Mouse (Mus musculus) inflammation-experienced regulatory T-cells, adult 6 months (primary cell): ENCODE measurements around the gene Pdcd2l. TPM values are rescaled to one million over a fixed set of nuclear protein-coding genes. Genes with fewer than 3 reads are reported as not detected.

Source experiments
- ATAC-seq: one replicate; pipeline ENCODE4 v1.8.0; 2017
- polyA plus RNA-seq, 3 experiments: library from polyadenylated mRNA; unstranded; fragments of 100-300 nt; shearing (Covaris generic); gene quantifications; one replicate each; pipeline ENCODE4 v1.2.1; 2017

Pdcd2l gene
- 10 to 100 TPM; 26.1 to 31.0 (median 28.5) TPM for polyA plus RNA-seq

DNA sequence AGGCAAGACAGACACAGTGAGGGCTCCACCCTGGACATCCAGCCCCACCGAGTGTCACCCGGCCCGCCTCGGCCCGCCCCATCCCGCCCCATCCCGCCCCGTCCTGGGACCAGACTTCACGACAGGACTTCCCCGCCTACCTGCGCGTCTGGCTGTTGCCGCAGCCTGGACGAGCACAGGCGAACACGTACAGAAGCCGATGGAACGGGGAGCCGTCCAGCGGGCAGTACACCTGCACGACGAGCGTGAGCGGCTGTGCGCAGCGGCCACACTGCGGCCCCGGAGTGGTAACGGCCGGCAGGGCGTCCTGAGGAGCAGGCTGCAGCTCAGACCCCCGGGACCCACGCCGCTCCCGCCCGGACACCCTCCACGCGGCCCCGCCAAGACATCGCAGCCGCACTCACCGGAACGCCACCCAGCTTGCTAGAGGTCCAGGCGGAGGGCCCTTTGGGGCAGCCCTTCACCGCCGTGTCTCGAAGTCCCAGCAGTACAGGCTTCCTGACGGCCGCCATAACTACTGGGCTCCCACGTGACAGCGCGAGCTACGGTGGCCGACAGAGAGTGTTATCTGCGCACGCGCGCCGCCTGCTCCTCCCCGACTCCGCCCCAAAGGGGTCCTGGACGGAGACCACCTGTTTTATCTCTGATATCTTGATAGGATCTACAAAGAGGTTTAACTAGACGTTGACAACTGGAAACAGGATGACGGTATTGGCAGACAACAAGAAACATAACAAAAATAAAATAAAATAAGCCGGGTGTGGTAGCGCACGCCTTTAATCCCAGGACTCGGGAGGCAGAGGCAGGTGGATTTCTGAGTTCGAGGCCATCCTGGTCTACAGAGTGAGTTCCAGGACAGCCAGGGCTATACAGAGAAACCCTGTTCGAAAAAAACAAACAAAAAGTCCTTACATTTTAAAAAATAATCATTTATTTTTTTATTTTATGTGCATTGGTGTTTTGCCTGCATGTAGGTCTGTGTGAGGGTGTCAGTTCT, at the start of gene Pdcd2l:
Gene Pdcd2l, minus strand, starts transcription at position 530 of the 997 bp plus-strand sequence.
- peak; percentile 87 for ATAC-seq

DNA sequence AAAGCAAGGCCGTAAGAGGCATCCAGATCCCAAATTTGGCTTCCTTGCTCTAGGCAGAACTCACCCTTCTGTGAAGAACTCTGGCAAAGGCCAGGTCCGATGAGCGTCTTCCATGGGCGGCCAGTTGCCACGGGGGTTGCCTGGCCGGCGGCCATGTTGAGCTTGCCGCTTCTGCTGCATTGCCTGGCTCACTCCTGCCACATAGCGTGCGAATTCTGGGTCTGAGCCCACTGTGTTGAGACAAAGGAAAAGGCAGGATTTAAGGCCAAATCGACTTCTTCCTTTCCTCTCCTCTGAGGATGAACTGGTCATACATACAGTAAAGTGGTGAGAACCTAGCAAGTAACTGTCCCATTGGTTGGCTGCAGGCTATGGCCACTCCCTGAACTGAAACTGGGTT, 45.7 kb upstream of the Pdcd2l start:
- ATAC-seq = no peak

DNA sequence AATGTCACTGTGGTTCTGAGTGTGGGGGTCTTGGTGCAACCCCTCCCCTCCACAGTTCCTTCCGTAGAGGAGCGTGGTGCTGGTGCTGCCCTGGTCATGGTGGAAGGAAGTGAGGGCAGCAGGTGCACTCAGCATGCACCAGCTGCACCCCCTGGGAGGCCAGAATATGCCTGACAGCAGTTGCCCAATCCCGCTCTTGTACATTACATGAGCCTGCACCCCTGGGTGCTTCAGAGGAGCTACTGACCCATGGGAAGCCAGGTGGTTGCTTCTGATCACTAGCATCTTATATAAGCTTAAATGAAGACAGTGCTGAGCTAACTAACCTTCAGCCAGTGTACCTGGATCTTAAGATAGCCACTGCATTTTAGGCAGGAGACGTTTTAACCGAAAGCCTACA, 41.6 kb upstream of the Pdcd2l start:
- ATAC-seq = no peak

DNA sequence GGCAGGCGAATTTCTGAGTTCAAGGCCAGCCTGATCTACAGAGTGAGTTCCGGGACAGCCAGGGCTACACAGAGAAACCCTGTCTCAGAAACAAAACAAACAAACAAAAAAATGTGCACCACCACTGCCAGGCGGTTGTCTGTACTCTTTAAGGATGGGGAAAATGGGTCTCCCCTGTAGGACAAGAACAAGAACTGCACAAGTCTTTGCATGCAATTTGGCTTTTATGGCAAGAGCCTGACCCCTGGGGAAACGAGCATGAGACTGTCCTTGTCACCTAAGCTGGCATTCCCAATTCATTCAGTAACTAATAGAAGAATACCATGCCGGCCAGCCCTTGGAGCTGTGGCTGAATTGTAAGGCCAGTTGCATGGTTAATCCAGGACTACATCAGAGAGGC, 39.1 kb upstream of the Pdcd2l start:
- ATAC-seq = no peak

DNA sequence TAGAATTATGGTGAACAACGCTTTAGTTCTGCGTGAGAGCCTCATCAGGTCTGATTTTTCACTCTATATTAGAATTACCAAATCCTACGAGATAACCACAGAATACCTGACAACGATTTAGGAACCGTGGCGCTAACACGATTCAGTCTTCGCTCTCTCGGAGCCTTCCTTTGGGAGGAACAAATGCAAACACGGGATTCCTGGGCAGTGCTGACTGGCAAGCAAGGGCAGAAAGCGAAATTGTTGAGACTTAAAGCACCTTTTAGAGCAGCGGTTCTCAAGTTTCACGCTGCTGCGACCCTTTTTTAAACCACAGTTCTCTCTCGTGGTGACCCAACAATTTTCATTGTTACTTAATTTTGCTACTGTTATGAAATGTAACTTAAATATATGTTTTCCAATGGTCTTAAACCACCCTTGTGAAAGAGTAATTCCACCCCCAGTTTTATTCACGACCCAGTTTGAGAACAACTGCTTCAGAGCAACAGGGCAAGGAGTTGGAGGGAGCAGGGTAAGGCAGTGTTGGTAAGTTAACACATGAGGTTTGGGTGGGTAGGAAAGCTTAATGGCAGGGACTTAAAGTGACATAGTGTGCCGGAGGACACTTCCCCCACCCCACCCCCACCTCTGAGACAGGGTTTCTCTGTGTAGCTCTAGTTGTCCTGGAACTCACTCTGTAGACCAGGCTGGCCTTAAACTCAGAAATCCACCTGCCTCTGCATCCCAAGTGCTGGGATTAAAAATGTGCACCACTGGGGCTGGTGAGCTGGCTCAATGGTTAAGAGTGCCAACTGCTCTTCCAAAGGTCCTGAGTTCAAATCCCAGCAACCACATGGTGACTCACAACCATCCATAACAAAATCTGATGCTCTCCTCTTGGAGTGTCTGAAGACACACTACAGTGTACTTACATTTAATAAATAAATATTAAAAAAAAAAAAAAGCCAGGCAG, 38.4 kb upstream of the Pdcd2l start:
- ATAC-seq = no peak

DNA sequence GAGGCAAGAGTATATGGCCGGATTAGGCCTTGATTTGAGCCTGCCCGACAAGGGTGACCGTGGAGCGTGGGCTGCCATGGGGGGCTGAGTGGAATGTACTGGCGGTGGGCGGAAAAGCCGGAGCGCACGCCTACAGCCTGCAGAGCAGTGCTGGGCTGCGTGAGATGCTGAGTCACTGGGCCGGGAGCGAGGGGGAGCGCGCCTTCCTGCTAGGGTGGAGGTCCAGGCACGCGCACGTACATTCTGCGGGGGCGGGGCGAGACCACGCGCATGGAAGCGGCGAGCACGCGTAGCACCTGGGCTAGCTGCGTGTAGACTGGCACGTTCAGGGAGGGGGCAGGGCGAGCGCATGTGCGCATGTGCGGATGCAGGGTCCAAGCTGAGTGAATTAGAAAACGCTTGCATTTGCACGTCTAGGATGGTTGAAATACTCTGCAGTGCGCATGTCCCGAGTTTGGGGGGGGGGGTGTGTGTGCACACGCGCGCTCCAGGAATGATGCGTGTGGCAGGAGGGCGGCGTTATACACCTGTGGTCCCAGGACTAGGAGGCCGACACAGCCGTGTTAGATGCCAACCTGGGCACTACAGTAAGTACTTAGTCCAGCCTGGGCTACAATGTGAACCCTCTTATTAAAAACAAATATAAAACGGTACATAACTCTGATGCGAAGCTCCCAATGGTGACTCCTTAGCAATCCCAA, 37.6 kb upstream of the Pdcd2l start:
- ATAC-seq = peak; percentile 85

DNA sequence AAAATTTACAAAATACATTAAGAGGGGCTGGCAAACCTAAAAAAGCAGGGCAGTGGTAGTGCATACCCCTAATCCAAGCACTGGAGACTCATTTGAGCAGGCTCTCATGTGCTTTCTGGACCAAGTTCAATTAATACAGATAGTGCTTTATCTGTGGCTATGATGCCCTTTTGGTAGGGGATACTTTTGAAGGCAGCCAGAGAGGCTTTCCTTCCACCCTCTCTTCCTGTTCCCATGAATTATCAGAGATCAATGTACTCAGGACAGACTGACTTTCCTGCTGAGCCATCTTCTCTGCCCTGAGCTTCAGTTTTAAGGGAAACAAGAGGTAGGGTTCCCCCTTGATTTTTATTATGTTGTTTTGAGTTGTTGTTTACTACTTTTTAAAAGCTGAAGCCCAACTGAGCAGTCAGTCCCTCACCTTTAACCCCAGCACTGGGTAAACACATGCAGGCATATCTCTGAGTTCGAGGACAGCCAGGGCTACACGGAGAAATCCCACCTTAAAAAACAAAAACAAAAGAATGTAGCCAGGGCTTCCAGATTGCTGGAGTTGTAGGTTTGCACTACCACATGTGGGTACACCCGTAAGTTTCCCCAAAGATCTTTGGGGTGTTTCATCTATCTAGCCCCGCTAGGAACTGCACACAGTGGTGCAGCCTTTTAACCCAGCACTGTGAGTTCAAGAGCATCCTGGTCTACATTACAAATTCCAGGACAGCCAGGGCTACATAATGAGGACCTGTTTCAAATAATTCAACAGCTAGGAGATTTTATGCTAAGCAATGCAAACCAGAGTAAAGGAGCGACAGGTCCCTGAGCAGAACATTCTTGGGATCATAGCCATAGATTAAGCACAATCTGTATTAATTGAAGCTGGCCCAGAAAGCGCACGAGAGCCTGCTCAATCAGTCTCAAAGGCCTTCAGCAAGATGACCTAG, 36.6 kb upstream of the Pdcd2l start:
- no peak for ATAC-seq

DNA sequence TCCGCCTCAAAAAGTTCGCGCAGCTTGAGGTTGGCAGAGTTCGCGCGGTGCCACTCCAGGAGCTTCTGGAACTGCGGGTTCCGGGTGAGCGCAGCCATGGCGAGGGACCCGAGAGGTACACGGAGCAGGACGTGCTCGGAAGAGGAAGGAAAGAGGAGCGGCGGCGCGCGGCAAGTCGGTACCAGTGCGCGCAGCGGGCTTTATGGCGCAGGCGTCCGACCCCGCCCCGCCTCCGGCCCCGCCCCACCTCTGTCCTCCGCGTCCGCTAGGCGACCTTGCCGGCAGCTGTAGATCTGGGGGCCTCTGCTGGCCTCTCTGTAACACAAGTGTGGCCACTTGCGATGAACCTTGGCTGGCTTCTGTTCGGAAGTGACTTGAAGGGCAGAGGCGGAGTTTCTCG, 33.7 kb upstream of the Pdcd2l start, which contains the start of gene Gpi1:
Gene Gpi1, minus strand, starts transcription at position 221 of the 400 bp plus-strand sequence.
- ATAC-seq = peak; percentile 56

DNA sequence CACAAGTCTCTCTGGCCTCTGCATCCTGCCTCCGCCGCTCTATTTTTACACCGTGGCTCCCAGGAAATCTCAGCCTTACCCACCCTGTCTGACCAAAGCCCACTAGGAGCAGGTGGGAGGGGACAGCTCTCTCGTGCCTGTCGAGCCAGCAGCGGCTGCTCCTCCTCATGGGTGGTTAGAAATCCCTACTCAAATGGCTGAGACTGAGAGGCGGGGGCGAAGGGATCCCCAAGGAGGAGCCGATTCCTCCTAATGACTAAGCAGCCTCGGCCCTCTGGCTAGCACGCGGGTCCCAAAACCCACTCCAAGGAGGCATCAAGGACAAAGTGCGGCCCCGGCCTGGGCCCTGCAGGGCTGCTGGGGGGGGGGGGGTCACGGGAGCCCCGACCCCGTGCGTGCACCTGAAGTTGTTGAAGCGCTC, 33.2 kb upstream of the Pdcd2l start:
- ATAC-seq = no peak

DNA sequence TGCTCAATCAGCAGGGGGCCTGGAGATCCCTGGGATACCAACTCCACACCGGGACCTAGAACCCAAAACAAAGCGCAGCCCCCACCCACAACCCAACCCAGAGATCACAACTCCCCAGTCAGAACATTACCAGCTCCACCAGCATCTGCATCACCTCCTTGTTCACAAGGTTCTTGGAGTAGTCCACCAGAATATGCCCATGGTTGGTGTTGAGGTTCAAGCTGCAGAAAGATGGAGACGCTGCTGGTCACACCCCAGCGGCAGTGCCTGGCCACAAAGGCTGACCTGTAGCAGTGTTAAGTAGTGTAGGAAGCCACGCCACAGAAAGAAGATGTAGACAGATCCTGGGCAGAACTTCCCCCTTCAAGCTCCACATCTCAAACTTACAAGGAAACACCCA, 32.7 kb upstream of the Pdcd2l start:
- ATAC-seq = no peak

DNA sequence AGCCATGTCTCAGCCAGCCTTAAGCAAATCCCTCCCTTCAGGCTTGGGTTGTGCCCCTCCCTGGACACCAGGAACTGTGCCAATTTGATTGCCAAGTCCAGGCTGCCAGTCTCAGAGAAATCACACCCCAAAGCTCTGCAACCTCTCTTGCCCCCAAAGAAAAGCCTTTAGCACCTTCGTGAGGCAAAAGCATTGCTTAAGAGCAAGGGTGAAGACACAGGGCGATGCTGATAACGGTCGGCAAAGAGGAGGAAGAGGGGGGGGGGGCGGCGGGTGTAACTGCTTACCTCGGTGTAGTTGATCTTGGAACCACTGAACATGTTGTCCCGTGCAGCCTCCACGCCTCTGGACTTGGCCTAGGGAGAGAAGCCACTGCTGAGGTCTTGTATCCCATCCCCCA, 32.2 kb upstream of the Pdcd2l start:
- no peak for ATAC-seq

DNA sequence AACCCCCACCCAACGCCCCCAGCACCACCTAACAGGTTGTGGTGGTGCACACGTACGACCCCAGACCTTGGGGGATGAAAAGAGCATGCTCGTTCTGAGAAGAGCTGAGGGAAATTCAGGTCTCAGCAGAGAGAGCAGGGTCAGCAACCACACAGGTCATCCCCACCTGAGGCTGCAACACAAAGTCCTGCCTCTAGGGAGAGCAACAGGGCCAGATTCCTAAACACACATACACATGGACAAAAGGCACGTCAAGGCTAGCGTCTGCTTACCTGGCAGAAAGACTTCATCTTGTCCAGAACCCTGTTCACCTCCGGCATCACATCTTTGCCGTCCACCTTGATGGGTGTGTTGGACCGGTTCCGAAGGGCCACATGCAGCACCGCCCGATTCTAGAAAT, 30.4 kb upstream of the Pdcd2l start:
- no peak for ATAC-seq

DNA sequence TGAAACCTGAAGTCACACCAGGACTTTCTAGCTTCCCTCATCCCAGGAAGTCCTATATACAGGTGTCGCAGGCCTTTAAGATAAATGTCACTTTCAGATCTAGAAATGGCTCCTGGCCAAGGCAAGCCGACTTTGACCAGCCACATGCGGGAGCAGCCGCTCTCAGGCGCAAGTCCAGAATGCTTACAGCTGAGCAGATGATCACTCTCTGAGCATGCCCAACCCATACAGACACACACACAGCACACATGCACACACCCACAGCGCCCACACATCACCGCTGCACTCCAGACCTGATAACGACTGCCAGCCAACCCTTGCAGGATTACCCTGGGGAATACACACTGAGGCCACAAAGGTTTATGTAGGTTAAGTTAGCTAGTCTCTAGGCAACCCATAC, 29.6 kb upstream of the Pdcd2l start:
- no peak for ATAC-seq

DNA sequence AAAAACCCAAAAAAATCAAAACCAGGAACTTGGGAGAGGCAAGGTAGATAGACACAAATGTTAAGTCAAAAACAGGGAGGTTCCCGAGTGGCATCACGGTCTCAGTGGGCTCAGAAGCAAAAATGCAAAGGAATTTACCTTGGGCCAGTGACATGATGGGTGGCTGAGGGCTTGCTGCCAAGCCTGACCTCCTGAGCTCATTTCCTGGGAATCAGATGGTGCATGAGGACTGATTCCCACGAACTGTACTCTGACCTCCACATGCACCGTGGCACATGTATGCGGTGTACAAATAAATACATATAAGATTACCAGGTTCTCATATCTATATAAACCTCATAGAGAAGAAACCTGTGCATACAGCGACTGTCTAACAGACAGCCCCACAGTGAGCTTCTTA, 27.8 kb upstream of the Pdcd2l start:
- no peak for ATAC-seq

DNA sequence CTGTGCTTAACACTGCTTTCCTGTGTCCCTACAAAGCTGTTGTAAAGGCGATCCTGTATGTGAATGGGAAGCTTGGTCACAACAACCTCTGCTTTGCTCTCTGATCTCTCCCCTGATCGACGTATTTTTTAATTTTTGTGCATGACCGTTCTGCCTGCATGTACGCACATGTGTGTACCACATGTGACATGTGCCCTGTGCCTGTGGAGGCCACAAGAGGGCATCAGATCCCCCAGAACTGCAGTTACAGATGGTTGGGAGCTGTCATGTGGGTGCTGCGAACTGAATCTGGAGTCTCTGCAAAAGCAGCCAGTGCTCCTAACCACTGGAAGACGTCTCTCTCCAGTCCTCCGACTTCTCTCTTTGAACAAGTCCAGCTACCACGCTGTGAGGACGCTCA, 25.9 kb upstream of the Pdcd2l start:
- no peak for ATAC-seq

DNA sequence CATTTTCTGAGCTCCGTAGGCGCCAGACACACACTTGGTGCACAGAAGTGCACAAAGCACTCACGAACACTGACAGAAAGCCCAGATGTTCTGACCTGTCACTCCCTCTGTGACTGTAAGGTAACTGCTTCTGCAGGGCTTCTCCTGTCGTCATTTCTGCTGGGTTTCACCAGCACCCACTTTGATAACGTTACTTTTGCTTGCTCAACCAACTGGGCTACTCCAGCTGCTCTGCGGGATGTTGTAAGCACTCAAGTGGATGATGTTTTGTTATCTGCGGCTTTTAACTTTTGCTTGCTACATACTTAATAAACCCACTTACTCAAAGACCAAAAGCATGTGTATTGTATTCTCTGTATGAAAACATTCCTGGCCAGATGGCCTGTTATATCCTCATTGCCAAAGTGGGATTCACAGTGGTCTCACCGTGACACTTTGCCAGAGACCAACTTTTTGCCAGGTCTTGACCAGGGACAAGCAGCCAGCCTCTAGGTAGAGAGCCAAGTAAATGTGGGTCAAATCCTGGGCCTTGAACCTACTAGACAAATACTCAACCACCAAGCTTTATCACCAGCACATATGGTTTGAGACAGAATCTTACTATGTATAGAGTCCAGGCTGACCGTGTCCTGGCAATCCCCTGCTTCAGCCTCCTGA, 25.3 kb upstream of the Pdcd2l start:
- no peak for ATAC-seq

DNA sequence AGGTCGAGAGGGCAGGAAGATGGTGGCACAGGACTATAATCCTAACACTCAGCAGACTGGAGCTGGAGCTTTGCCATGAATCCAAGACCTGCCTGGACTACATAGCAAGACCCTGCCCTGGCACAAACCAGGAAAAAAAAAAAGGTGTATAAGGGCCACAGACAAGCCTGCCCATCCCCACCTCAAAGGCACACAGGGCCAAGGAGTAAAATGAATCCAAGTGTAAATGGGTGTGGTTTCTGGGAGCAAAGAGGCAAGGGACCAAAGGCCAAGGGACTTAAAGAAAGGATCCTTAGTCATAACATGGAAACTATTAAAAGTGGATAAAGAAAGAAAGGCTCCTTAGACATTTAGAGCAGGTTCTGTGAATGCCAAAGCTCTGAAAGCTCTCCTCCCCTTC, 22.0 kb upstream of the Pdcd2l start:
- no peak for ATAC-seq

DNA sequence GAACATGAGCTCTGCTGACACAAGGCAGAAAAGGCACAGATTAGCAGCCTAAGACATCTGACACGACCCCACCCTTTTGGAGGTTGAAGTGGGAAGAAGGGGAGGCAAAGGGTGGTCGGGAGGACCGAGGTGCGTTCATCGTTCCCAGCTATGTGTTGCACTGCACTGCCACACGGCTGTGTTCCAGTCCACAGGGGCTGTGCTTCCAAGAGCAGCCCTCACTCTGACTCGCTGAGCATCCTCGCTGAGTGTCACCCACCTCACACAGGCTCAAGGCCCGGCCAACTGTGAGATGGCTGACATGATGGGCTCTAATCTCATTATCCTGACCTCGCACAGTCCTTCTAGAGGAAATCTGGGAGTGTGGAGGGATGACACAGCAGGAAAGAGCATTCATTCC, 20.0 kb upstream of the Pdcd2l start:
- no peak for ATAC-seq

DNA sequence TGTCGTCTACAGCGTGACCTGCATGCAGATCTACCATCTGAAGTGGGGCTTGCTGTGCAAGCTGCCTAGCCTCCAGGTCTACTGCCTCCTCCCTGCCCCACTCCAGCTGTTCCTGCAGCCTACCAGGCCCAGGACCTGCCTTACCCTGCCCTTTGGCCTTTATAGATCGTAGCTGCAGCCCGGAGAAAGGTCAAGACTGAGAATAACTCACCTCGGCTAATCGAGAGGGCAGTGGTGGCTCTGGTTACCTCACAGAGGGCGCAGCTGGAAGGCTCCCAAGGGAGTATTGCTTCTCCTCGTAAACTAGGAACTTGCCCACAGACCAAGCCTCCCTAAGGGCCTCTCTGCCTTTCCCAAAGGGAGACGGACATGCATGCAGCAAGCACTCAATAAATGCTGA, 19.0 kb upstream of the Pdcd2l start:
- no peak for ATAC-seq

DNA sequence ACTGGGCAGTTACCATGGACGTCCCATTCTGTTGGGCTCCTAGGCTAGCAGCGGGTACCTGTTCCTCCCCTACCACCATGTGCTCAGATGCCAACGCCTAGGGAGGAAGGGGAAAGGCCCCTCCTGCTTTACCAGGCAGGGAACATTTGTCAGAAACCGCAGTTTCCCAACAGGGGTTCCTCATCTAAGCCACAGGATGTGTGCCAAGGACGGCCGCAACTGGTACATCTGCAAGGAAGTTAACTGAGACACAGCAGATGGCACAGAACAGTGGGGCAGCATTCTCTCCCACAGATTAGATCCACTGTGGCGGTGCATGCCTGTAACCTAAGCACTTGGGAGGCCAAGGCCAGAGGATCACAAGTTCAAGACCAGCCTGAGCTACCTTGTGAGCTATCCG, 18.2 kb upstream of the Pdcd2l start:
- ATAC-seq = no peak

DNA sequence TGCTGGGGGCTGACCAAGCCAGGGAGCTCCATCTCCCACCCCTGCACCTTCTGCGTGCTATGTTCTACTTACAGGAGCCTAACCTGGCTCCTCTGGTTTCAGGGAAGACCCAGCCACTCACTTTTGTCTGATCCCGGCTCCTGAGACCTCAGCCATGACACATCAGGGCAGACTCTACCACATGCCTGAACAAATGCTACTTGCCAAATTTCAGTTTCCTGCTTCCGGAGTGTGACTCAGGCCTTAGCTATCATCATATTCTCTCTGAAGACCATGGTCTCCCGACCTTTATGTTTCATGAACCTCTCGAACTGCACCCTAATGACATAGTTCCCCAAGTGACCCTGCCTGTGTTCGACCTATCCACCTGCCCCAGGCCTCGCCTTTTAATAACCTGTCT, 16.8 kb upstream of the Pdcd2l start:
- no peak for ATAC-seq
